Mouse (Mus musculus) MEL (cell line): ENCODE data around the gene Vcan. TPM values are rescaled to one million over a fixed set of nuclear protein-coding genes. Genes with fewer than 3 reads are reported as not detected.

ENCODE experiments used
- DNase-seq: peaks from one replicate; pipeline ENCODE4 v3.0.0; 2011; ENCODE audit warnings: low read depth, low spot score
- H3K27ac ChIP-seq: 2 replicates; pipeline ENCODE4 v1.5.1; 2012; ENCODE audit warnings: low read depth, mild to moderate bottlenecking, control low read depth, low read length, moderate library complexity; ENCODE audit not compliant: control insufficient read depth
- H3K27me3 ChIP-seq, 2 experiments: fragments of 150-350 bp in 1 of 2; sonication (generic) in 1 of 2; 2 replicates each; pipeline ENCODE4 v1.6.1; 2012; ENCODE audit warnings: low read length in 2 of 2, mild to moderate bottlenecking in 2 of 2, improper control_type of control experiment in 1 of 2, moderate library complexity in 1 of 2; ENCODE audit not compliant: insufficient read depth in 2 of 2, control insufficient read depth in 1 of 2
- H3K36me3 ChIP-seq, 2 experiments: 2 replicates each; pipeline ENCODE4 v1.6.1; 2012 to 2014; ENCODE audit warnings: low read length in 2 of 2, improper control_type of control experiment in 1 of 2, inconsistent platforms in 1 of 2, mild to moderate bottlenecking in 1 of 2; ENCODE audit not compliant: insufficient read depth in 2 of 2, control insufficient read depth in 1 of 2
- H3K4me1 ChIP-seq, 2 experiments: fragments of 150-350 bp in 1 of 2; sonication (generic) in 1 of 2; 2 replicates each; pipeline ENCODE4 v1.6.1; 2012; ENCODE audit warnings: low read length in 2 of 2, improper control_type of control experiment in 1 of 2, mild to moderate bottlenecking in 1 of 2; ENCODE audit not compliant: insufficient read depth in 2 of 2, control insufficient read depth in 1 of 2
- H3K4me3 ChIP-seq, 2 experiments: fragments of 150-350 bp in 1 of 2; sonication (generic) in 1 of 2; 2 replicates each; pipeline ENCODE4 v1.5.1; 2012; ENCODE audit warnings: low read depth in 2 of 2, low read length in 2 of 2, mild to moderate bottlenecking in 2 of 2, moderate library complexity in 2 of 2, control low read depth in 1 of 2, improper control_type of control experiment in 1 of 2; ENCODE audit not compliant: control insufficient read depth in 1 of 2, insufficient read depth in 1 of 2
- H3K79me2 ChIP-seq: 2 replicates; pipeline ENCODE4 v1.6.1; 2012; ENCODE audit warnings: mild to moderate bottlenecking, low read length, moderate library complexity; ENCODE audit not compliant: control insufficient read depth, poor library complexity, insufficient read depth
- H3K9ac ChIP-seq: 2 replicates; pipeline ENCODE4 v1.6.1; 2012; ENCODE audit warnings: low read depth, mild to moderate bottlenecking, control low read depth, low read length, moderate library complexity; ENCODE audit not compliant: control insufficient read depth, poor library complexity, severe bottlenecking
- H3K9me3 ChIP-seq: fragments of 150-350 bp; sonication (generic); replicated peaks from 2 replicates; pipeline ENCODE4 v1.6.1; 2012; ENCODE audit warnings: mild to moderate bottlenecking, low read length, improper control_type of control experiment, moderate library complexity; ENCODE audit not compliant: insufficient read depth
- BHLHE40 ChIP-seq: IDR thresholded peaks from 2 replicates; pipeline ENCODE4 v1.6.1; 2012; ENCODE audit warnings: low read depth, mild to moderate bottlenecking, inconsistent platforms, low read length, improper control_type of control experiment, borderline replicate concordance
- E2F4 ChIP-seq: IDR thresholded peaks from 2 replicates; pipeline ENCODE4 v1.6.1; 2011; ENCODE audit warnings: low read depth, low read length, improper control_type of control experiment, borderline replicate concordance
- ELF1 ChIP-seq: IDR thresholded peaks from 2 replicates; pipeline ENCODE4 v1.6.1; 2014; ENCODE audit warnings: low read depth, mild to moderate bottlenecking, inconsistent platforms, low read length, improper control_type of control experiment, moderate library complexity
- EP300 ChIP-seq, 2 experiments: IDR thresholded peaks; 2 replicates each; pipeline ENCODE4 v1.6.1; 2011; ENCODE audit warnings: improper control_type of control experiment in 2 of 2, low read length in 2 of 2, low read depth in 1 of 2, mild to moderate bottlenecking in 1 of 2
- ETS1 ChIP-seq: IDR thresholded peaks from 2 replicates; pipeline ENCODE4 v1.6.1; 2012; ENCODE audit warnings: low read depth, mild to moderate bottlenecking, inconsistent platforms, low read length, improper control_type of control experiment, moderate library complexity
- GABPA ChIP-seq: IDR thresholded peaks from 2 replicates; pipeline ENCODE4 v1.6.1; 2012; ENCODE audit warnings: low read depth, mild to moderate bottlenecking, inconsistent platforms, low read length, improper control_type of control experiment, moderate library complexity
- HCFC1 ChIP-seq: IDR thresholded peaks from 2 replicates; pipeline ENCODE4 v1.6.1; 2012; ENCODE audit warnings: low read depth, mild to moderate bottlenecking, inconsistent platforms, low read length, improper control_type of control experiment, moderate library complexity
- JUND ChIP-seq: IDR thresholded peaks from 2 replicates; pipeline ENCODE4 v1.6.1; 2011; ENCODE audit warnings: low read depth, mild to moderate bottlenecking, improper control_type of control experiment, low read length
- MAFK ChIP-seq: IDR thresholded peaks from 2 replicates; pipeline ENCODE4 v1.6.1; 2011; ENCODE audit warnings: low read depth, mild to moderate bottlenecking, low read length, improper control_type of control experiment, borderline replicate concordance
- MAX ChIP-seq: IDR thresholded peaks from 2 replicates; pipeline ENCODE4 v1.6.1; 2011; ENCODE audit warnings: low read length, improper control_type of control experiment
- MEF2A ChIP-seq: IDR thresholded peaks from 2 replicates; pipeline ENCODE4 v1.6.1; 2014; ENCODE audit warnings: low read depth, mild to moderate bottlenecking, inconsistent platforms, low read length, improper control_type of control experiment; ENCODE audit not compliant: poor library complexity, insufficient replicate concordance, severe bottlenecking; ENCODE audit errors: extremely low read depth
- MXI1 ChIP-seq: IDR thresholded peaks from 2 replicates; pipeline ENCODE4 v1.6.1; 2011; ENCODE audit warnings: mild to moderate bottlenecking, low read depth, low read length, improper control_type of control experiment
- NRF1 ChIP-seq: IDR thresholded peaks from 2 replicates; pipeline ENCODE4 v1.6.1; 2014; ENCODE audit warnings: low read depth, mild to moderate bottlenecking, inconsistent platforms, low read length, improper control_type of control experiment, moderate library complexity; ENCODE audit not compliant: poor library complexity, insufficient read depth, severe bottlenecking
- POLR2A ChIP-seq, 2 experiments: IDR thresholded peaks; 2 replicates each; pipeline ENCODE4 v1.6.1; 2011 to 2012; ENCODE audit warnings: low read length in 2 of 2, mild to moderate bottlenecking in 2 of 2, control low read depth in 1 of 2, improper control_type of control experiment in 1 of 2, low read depth in 1 of 2, moderate library complexity in 1 of 2; ENCODE audit not compliant: control insufficient read depth in 1 of 2, insufficient read depth in 1 of 2, poor library complexity in 1 of 2
- SIN3A ChIP-seq: IDR thresholded peaks from 2 replicates; pipeline ENCODE4 v1.6.1; 2012; ENCODE audit warnings: low read length, improper control_type of control experiment, inconsistent platforms
- TAL1 ChIP-seq: IDR thresholded peaks from 2 replicates; pipeline ENCODE4 v1.6.1; 2012; ENCODE audit warnings: mild to moderate bottlenecking, inconsistent platforms, low read length, moderate library complexity, mixed read lengths
- USF1 ChIP-seq: IDR thresholded peaks from 2 replicates; pipeline ENCODE4 v1.6.1; 2014; ENCODE audit warnings: low read depth, mild to moderate bottlenecking, inconsistent platforms, low read length, improper control_type of control experiment, moderate library complexity
- ZC3H11A ChIP-seq: IDR thresholded peaks from 2 replicates; pipeline ENCODE4 v1.6.1; 2012; ENCODE audit warnings: low read depth, mild to moderate bottlenecking, inconsistent platforms, low read length, improper control_type of control experiment
- ZMIZ1 ChIP-seq: IDR thresholded peaks from 2 replicates; pipeline ENCODE4 v1.6.1; 2012; ENCODE audit warnings: low read depth, mild to moderate bottlenecking, inconsistent platforms, low read length, improper control_type of control experiment, moderate library complexity
- polyA plus RNA-seq, 2 experiments: library from polyadenylated mRNA; stranded (reverse) in 1 of 2; unstranded in 1 of 2; fragments of >175 nt in 1 of 2; fragments of >200 nt in 1 of 2; gene quantifications; 2 replicates each; pipeline versions ENCODE4 v1.2.1 to v1.2.4; 2012; ENCODE audit warnings: low replicate concordance in 2 of 2, low read depth in 1 of 2; ENCODE audit not compliant: insufficient read length in 2 of 2, insufficient read depth in 1 of 2, missing spikeins in 1 of 2
- total RNA-seq: library from RNA; depleted of rRNA; stranded (reverse); fragments of 300-350 nt; gene quantifications from 2 replicates; pipeline ENCODE4 v1.2.3, GENCODE M21; 2012

The Vcan gene
- total and polyA plus RNA-seq, 3 experiments = 0.10 TPM; not detected in 2

DNA sequence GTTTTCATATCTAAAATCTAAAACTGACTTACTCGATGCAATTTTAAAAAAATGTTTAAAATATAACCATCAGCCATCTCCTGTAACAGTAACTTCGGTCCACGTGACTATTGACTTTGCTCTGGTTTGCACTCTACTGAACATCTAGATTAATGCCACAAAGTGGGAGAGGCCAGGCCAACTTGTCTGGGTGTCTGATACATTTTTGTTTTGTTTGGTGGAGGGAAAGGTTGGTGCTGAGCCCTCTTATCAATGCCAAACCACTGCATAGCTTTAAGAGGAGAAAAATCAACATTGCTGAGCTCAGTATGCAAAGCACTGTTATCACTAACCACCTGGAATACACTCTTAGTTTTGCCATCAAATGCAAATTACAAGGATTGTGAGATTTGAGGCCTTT, 58.8 kb downstream of the Vcan start:
- Histone ChIP-seq H3K36me3 (no peaks in the 10 kb centered on the region), H3K4me3 (no peak overlapping the region), H3K9ac (no peak overlapping the region), H3K79me2 (no peaks in the 10 kb centered on the region), H3K9me3 (no peaks in the 10 kb centered on the region), H3K27ac (no peak overlapping the region), H3K4me1 (no peaks in the 10 kb centered on the region), H3K27me3 (no peaks in the 10 kb centered on the region)
- no peak for DNase-seq
- TF ChIP-seq E2F4 = no peak

- Histone ChIP-seq H3K79me2 (no peaks in the 10 kb centered on the region), H3K27me3 (no peaks in the 10 kb centered on the region), H3K9me3 (no peaks in the 10 kb centered on the region), H3K36me3 (no peaks in the 10 kb centered on the region), H3K4me1 (no peaks in the 10 kb centered on the region), H3K4me3 (no peak overlapping the region), H3K9ac (no peak overlapping the region), H3K27ac (no peak overlapping the region)
- DNase-seq = no peak
- TF ChIP-seq MAFK (no peak), ETS1 (no peak), ZC3H11A (no peak), POLR2A (IDR thresholded peaks at IDR 0.05; ENCODE audit: control insufficient read depth in 1 of 2, insufficient read depth in 1 of 2, low read depth in 1 of 2, low read length in 2 of 2, poor library complexity in 1 of 2) (no peak), BHLHE40 (no peak), EP300 (IDR thresholded peaks at IDR 0.05; ENCODE audit: low read depth in 1 of 2, low read length in 2 of 2) (no peak), NRF1 (no peak)
These were observed 60.1 kb downstream of the Vcan start for GRCm38 (mm10) chr13:89682254-89682653.

DNA sequence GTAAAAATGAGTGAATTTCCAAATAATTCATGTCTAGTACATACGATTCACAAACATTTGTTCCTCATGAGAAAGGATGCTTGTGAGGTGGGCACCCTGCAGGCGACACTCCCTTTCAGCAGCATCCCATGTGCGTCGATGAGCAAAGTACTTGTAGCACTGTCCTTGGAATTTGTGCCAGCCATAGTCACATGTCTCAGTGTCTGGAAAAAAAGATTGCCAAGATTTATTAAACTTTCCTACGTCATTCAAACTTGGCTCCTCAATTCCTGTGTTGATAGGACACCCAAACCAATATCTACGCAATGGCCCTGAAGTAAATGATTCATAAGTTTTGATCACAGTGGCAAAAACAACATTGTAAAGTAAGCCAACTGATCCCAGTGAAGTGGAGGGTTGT, 62.6 kb downstream of the Vcan start:
- no peak for TF ChIP-seq HCFC1
- TF ChIP-seq MXI1 = no peak
- no peak for DNase-seq
- H3K36me3 ChIP-seq = no peaks in the 10 kb centered on the region
- H3K27ac ChIP-seq = no peak overlapping the region
- H3K9ac ChIP-seq = no peak overlapping the region
- H3K27me3 ChIP-seq = no peaks in the 10 kb centered on the region
- no peaks in the 10 kb centered on the region for H3K79me2 ChIP-seq
- no peaks in the 10 kb centered on the region for H3K9me3 ChIP-seq
- H3K4me3 ChIP-seq = no peak overlapping the region
- H3K4me1 ChIP-seq = no peaks in the 10 kb centered on the region; a peak in 1 of 4 replicates

DNA sequence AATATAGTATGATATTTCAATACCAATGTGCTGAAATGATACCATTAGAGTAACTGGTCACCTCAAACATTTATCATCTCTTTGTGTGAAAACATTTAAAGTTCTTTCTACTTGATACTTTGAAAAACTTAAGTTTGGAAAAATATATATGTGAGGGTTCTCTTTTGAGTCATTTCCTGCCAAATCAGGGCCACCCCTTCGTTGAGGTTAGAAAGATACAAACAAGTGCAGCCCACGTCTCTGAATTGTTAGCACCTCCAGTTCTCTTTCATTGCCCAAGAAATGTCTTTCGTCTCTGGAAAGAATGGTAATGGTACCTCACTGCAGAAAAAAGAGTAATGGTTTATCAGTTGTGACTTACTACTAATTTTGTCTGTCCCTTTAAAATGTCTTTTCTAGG, 71.8 kb downstream of the Vcan start:
- H3K79me2 ChIP-seq = no peaks in the 10 kb centered on the region
- no peaks in the 10 kb centered on the region for H3K9me3 ChIP-seq
- no peaks in the 10 kb centered on the region for H3K27me3 ChIP-seq
- no peak overlapping the region for H3K9ac ChIP-seq
- DNase-seq = no peak
- no peaks in the 10 kb centered on the region for H3K36me3 ChIP-seq
- no peaks in the 10 kb centered on the region for H3K4me1 ChIP-seq
- no peak overlapping the region for H3K27ac ChIP-seq
- H3K4me3 ChIP-seq = no peak overlapping the region
- no peak for TF ChIP-seq MEF2A
- no peak for TF ChIP-seq GABPA
- TF ChIP-seq ZMIZ1 = no peak
- no peak for TF ChIP-seq TAL1
- no peak for TF ChIP-seq MAX
- TF ChIP-seq POLR2A (IDR thresholded peaks at IDR 0.05; ENCODE audit: control insufficient read depth in 1 of 2, insufficient read depth in 1 of 2, low read depth in 1 of 2, low read length in 2 of 2, poor library complexity in 1 of 2) = no peak
- no peak for TF ChIP-seq MAFK
- no peak for TF ChIP-seq JUND
- TF ChIP-seq ELF1 = no peak
- TF ChIP-seq BHLHE40 = no peak
- TF ChIP-seq USF1 = no peak
- TF ChIP-seq SIN3A = no peak
